Comparison of ENCODE assay signal across 8 mouse cellular contexts in genomic region chr4:41135711-41136453, GRCm38 (mm10). TPM values are rescaled to one million over a fixed set of nuclear protein-coding genes. Genes with fewer than 3 reads are reported as not detected.
A peak's percentile ranks its signal among the peaks of the same experiment; 100 is the strongest.
DNase-seq lines count a peak whose midpoint lies in the region; ATAC-seq and TF ChIP-seq lines count a peak whose summit lies in the region.

Ube2r2 (plus strand) TSS chr4:41135743.

- POLR2A ChIA-PET in Patski (lab: Charles Lee): no interaction called here

- H3K9me3 ChIP-seq in hindbrain, embryonic 12.5 days (replicated peaks): no peaks in the 10 kb centered on the region

- peak within 1 kb of the TSS; percentile 94 for H3K4me3 ChIP-seq in hindbrain, embryonic 12.5 days

- peak within 1 kb of the TSS; percentile 72 for H3K4me2 ChIP-seq in hindbrain, embryonic 12.5 days (replicated peaks)

- peaks cover 10% of the 10 kb centered on the region for H3K4me1 ChIP-seq in hindbrain, embryonic 12.5 days

- no peaks in the 10 kb centered on the region for H3K27me3 ChIP-seq in Patski
- H3K27me3 ChIP-seq in hindbrain, embryonic 12.5 days: no peaks in the 10 kb centered on the region

- H3K36me3 ChIP-seq in hindbrain, embryonic 12.5 days: peaks cover 10% of the 10 kb centered on the region

- in situ Hi-C loops in Patski (cut with MboI; ENCODE audit: low pct_unique_long_range_greater_than_20kb): loop anchor here (25.0 kb wide), 1 partner anchor 576 kb away; the partner anchor contains the start of genes Dctn3 and Rpp25l

- peak; percentile 67 for ATAC-seq in Patski
- ATAC-seq in hindbrain, embryonic 12.5 days (ENCODE audit: low FRiP score): peak; percentile 84

- no peak for TF ChIP-seq CTCF in Patski (IDR thresholded peaks at IDR 0.05)

- DNase-seq in Patski (ENCODE audit: low read depth, low spot score): no peak
- DNase-seq in cerebellum, postnatal 10 days: peak; percentile 73 to 79
- DNase-seq in frontal cortex, postnatal 25 days (ENCODE audit: low spot score in 2 of 2): peak; percentile 20 to 43
- DNase-seq in layer of hippocampus, postnatal 25 days (ENCODE audit: extremely low spot score in 1 of 2, low spot score in 1 of 2): peak; percentile 15 to 33
- DNase-seq in lung, postnatal 36 days: peak; percentile 43
- peak; percentile 73 for DNase-seq in retina, embryonic 14.5 days (ENCODE audit: low spot score)
- DNase-seq in urinary bladder, adult 2 months (ENCODE audit: low spot score): peak; percentile 71

- CTCF ChIA-PET in Patski (lab: Charles Lee): interaction anchor here (1.3 kb wide), 1 partner anchor 30 kb away, joined by 4 read pairs; no protein-coding TSS in a partner anchor

- WGBS in hindbrain, embryonic 12.5 days: under 1% methylated on average over 58 of the region's 65 CpGs

- peak within 1 kb of the TSS; percentile 99 for H3K9ac ChIP-seq in hindbrain, embryonic 12.5 days

- H3K27ac ChIP-seq in hindbrain, embryonic 12.5 days: peak within 1 kb of the TSS; percentile 100

RNA-seq across cellular contexts. Expression of gene Ube2r2, which starts in this region (rescaled TPM):
- 115 TPM for polyA plus RNA-seq in Patski (2021)
- polyA plus RNA-seq in hindbrain, embryonic 12.5 days (2016; fragmentation: Nextera tagmentation; extraction: Ambion mirVana): 101 and 113 TPM in 2 replicates
- 10 to 100 TPM; 76.4 to 77.5 TPM for total RNA-seq in layer of hippocampus, postnatal 25 days (2021)
- polyA plus RNA-seq in urinary bladder, adult 2 months (2012; rRNA removed): 217 and 240 TPM in 2 replicates
